29 mouse cellular contexts compared by ENCODE assay signal in genomic region chr10:62027699-62028098, GRCm38 (mm10). TPM values are rescaled to one million over a fixed set of nuclear protein-coding genes. Genes with fewer than 3 reads are reported as not detected.
DNase-seq lines count a peak whose midpoint lies in the region; ATAC-seq and TF ChIP-seq lines count a peak whose summit lies in the region.
"Had no signal": no experiment of that assay in that cellular context is flagged by ENCODE, and none has a peak within 500 bp of the region (broad histone marks: within the 10 kb centered on the region; RNA-seq: fewer than 3 reads in every experiment).

No protein-coding gene starts in this region.

- peak; percentile 18 for DNase-seq in embryo, embryonic 10 days (ENCODE audit: low spot score)
- DNase-seq in embryo, embryonic 10.5 days (ENCODE audit: low spot score): no peak
- DNase-seq in kidney, adult 11 months: no peak
- DNase-seq in midbrain, postnatal 0 days (ENCODE audit: low spot score): peak; percentile 23
- peak; percentile 29 for DNase-seq in retina, embryonic 14.5 days (ENCODE audit: low spot score)
- DNase-seq in left cerebral cortex, postnatal 25 days (ENCODE audit: low spot score in 2 of 2): no peak
- DNase-seq: adrenal gland, adult 2 months; cerebellum, adult 2 months; cerebellum, postnatal 14 days; gastrocnemius, postnatal 25 days; heart, adult 11 months; heart, postnatal 36 days; kidney, postnatal 10 days; liver, postnatal 0 days; lung, postnatal 36 days; right cerebral cortex, postnatal 14 days; thymus, postnatal 14 days had no signal

- no peak overlapping the region for H3K9ac ChIP-seq in kidney, embryonic 16.5 days (replicated peaks; ENCODE audit: low read length)
- no peak overlapping the region for H3K9ac ChIP-seq in midbrain, postnatal 0 days (replicated peaks; ENCODE audit: low read length, poor library complexity, severe bottlenecking)
- H3K9ac ChIP-seq in midbrain, embryonic 15.5 days: no peak overlapping the region
- H3K9ac ChIP-seq: hindbrain, embryonic 13.5 days; liver, embryonic 12.5 days; liver, postnatal 0 days; stomach, embryonic 15.5 days had no signal

- H3K9me3 ChIP-seq in kidney, embryonic 16.5 days (ENCODE audit: low read length): 0 out of 2 replicates have a peak, but pooled peaks cover 4% of the 10 kb centered on the region
- no peaks in the 10 kb centered on the region for H3K9me3 ChIP-seq in midbrain, postnatal 0 days (ENCODE audit: low read length)
- H3K9me3 ChIP-seq in midbrain, embryonic 15.5 days: no peaks in the 10 kb centered on the region
- H3K9me3 ChIP-seq: liver, embryonic 12.5 days; stomach, embryonic 15.5 days had no signal

- intact Hi-C loops in left cerebral cortex, postnatal 25 days (cut with DNase I): no loop called here

- TF ChIP-seq CTCF in midbrain, postnatal 0 days (IDR thresholded peaks at IDR 0.05): no peak

- peaks cover 27% of the 10 kb centered on the region for H3K4me1 ChIP-seq in kidney, embryonic 16.5 days (ENCODE audit: insufficient read depth, low read length)
- H3K4me1 ChIP-seq in midbrain, postnatal 0 days (ENCODE audit: insufficient read depth, low read length): no peaks in the 10 kb centered on the region
- no peaks in the 10 kb centered on the region for H3K4me1 ChIP-seq in midbrain, embryonic 15.5 days
- H3K4me1 ChIP-seq: liver, embryonic 12.5 days; megakaryocyte, embryonic 14.5 days had no signal

- H3K27ac ChIP-seq in kidney, embryonic 16.5 days (ENCODE audit: low read length): no peak overlapping the region
- no peak overlapping the region for H3K27ac ChIP-seq in midbrain, postnatal 0 days (ENCODE audit: low read depth, low read length)
- no peak overlapping the region for H3K27ac ChIP-seq in midbrain, embryonic 15.5 days
- H3K27ac ChIP-seq: hindbrain, embryonic 13.5 days; liver, embryonic 12.5 days; stomach, embryonic 15.5 days had no signal

- no peak overlapping the region for H3K4me3 ChIP-seq in kidney, embryonic 16.5 days (ENCODE audit: low read length)
- no peak overlapping the region for H3K4me3 ChIP-seq in midbrain, postnatal 0 days (ENCODE audit: low read depth, low read length)
- no peak overlapping the region for H3K4me3 ChIP-seq in midbrain, embryonic 15.5 days
- H3K4me3 ChIP-seq: hindbrain, embryonic 13.5 days; liver, embryonic 12.5 days; megakaryocyte, embryonic 14.5 days; stomach, embryonic 15.5 days had no signal

- peak overlapping the region; percentile 10; the same call in 1 of the 2 replicates for H3K4me2 ChIP-seq in kidney, embryonic 16.5 days (replicated peaks; ENCODE audit: low read depth, low read length)
- no peak overlapping the region for H3K4me2 ChIP-seq in midbrain, postnatal 0 days (ENCODE audit: low read depth, low read length, poor library complexity, severe bottlenecking)
- H3K4me2 ChIP-seq in midbrain, embryonic 15.5 days: no peak overlapping the region
- H3K4me2 ChIP-seq: heart, embryonic 11.5 days; hindbrain, embryonic 13.5 days; liver, embryonic 12.5 days; stomach, embryonic 15.5 days had no signal

- ATAC-seq in kidney, embryonic 16.5 days (ENCODE audit: low FRiP score, low TSS enrichment): 0 out of 2 replicates have a peak, but pooled peaks have one; percentile 60
- no peak for ATAC-seq in midbrain, postnatal 0 days (ENCODE audit: low FRiP score)
- no peak for ATAC-seq in midbrain, embryonic 15.5 days (replicated peaks)
- ATAC-seq: activated CD4-positive, CD25-positive, alpha-beta regulatory T cell, adult 4 months; forebrain, embryonic 14.5 days; intestine, embryonic 16.5 days; liver, embryonic 12.5 days; liver, postnatal 0 days had no signal

- peaks cover 4% of the 10 kb centered on the region; the same call in 1 of the 2 replicates for H3K27me3 ChIP-seq in kidney, embryonic 16.5 days (ENCODE audit: insufficient read depth, low read length)
- no peaks in the 10 kb centered on the region for H3K27me3 ChIP-seq in midbrain, postnatal 0 days (ENCODE audit: insufficient read depth, low read length)
- no peaks in the 10 kb centered on the region for H3K27me3 ChIP-seq in midbrain, embryonic 15.5 days (replicated peaks)
- H3K27me3 ChIP-seq: hindbrain, embryonic 13.5 days; liver, embryonic 12.5 days; stomach, embryonic 15.5 days had no signal

- no peaks in the 10 kb centered on the region for H3K36me3 ChIP-seq in kidney, embryonic 16.5 days (ENCODE audit: insufficient read depth, low read length)
- H3K36me3 ChIP-seq in midbrain, postnatal 0 days (ENCODE audit: insufficient read depth, low read length): no peaks in the 10 kb centered on the region
- H3K36me3 ChIP-seq in midbrain, embryonic 15.5 days (replicated peaks): no peaks in the 10 kb centered on the region
- H3K36me3 ChIP-seq: hindbrain, embryonic 13.5 days; liver, embryonic 12.5 days; stomach, embryonic 15.5 days had no signal

- 19% methylated on average over 12 of the region's 12 CpGs for WGBS in kidney, embryonic 16.5 days
- 43% methylated on average over 12 of the region's 12 CpGs for WGBS in midbrain, postnatal 0 days
- 68% methylated on average over 12 of the region's 12 CpGs for WGBS in midbrain, embryonic 15.5 days

RNA-seq across cellular contexts. Expression of gene Col13a1, which starts 48.8 kb away (rescaled TPM):
- polyA plus RNA-seq in kidney, embryonic 16.5 days (2015; fragmentation: Nextera tagmentation; extraction: Ambion mirVana): 6.7 and 6.8 TPM in 2 replicates
- total RNA-seq in midbrain, postnatal 0 days (2014; rRNA removed): 2.6 and 3.7 TPM in 2 replicates
- polyA plus RNA-seq in midbrain, postnatal 0 days (2015; fragmentation: Nextera tagmentation; extraction: Ambion mirVana): 1.2 TPM in 2 replicates
- polyA plus RNA-seq in midbrain, embryonic 15.5 days (2015; fragmentation: Nextera tagmentation; extraction: Ambion mirVana): 1.9 and 2.9 TPM in 2 replicates
- total RNA-seq in left cerebral cortex, postnatal 25 days (2021): 1 to 10 TPM; 1.1 to 1.3 TPM
- total RNA-seq: CH12.LX had no signal
- polyA plus RNA-seq: activated CD4-positive, CD25-positive, alpha-beta regulatory T cell, adult 4 months; C2C12 had no signal

Comparison
In these comparisons a context has a peak if more than half of its experiments do, and no peak if none do; other contexts are left out.
1. DNase-seq: peak in embryo, embryonic 10 days (single experiment), midbrain, postnatal 0 days (single experiment) and retina, embryonic 14.5 days (single experiment); none in embryo, embryonic 10.5 days (single experiment), kidney, adult 11 months (single experiment) and left cerebral cortex, postnatal 25 days (0 of 2).